Mouse (Mus musculus): ENCODE results near the gene Gm21983. TPM values are rescaled to one million over a fixed set of nuclear protein-coding genes. Genes with fewer than 3 reads are reported as not detected.
A peak's percentile ranks its signal among the peaks of the same experiment; 100 is the strongest.

Gene Gm21983
- total RNA-seq (2021): not detected
- long read RNA-seq: 0 reads

GRCm38 (mm10) chr7:27180837-27181695, at the start of gene Gm21983, which contains the start of gene Mia:
Gene Gm21983, minus strand, starts transcription at chr7:27181086.
Gene Mia, minus strand, starts transcription at chr7:27181157.
- no peak for DNase-seq (ENCODE audit: low spot score in 2 of 2)

DNA sequence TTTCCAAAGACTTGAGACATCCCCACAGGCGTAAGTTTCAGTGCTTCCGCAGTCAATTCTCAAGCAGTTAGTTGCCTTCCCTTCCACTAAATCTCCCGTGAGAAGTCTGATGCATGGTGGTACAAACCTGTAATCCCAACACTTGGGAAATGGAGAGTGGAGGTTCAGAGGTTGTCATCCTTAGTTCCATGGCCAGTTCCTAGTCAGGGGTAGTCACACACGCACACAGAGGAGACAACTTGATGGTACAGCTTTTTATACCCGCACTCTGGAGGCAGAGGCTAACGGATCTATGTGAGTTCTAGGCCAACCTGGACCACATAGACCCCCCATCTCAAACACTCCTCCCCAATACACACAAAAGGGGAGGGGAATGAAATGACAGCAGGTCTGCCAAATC, 48.0 kb upstream of the Gm21983 start:
- no peak for DNase-seq (ENCODE audit: low spot score in 2 of 2)

DNA sequence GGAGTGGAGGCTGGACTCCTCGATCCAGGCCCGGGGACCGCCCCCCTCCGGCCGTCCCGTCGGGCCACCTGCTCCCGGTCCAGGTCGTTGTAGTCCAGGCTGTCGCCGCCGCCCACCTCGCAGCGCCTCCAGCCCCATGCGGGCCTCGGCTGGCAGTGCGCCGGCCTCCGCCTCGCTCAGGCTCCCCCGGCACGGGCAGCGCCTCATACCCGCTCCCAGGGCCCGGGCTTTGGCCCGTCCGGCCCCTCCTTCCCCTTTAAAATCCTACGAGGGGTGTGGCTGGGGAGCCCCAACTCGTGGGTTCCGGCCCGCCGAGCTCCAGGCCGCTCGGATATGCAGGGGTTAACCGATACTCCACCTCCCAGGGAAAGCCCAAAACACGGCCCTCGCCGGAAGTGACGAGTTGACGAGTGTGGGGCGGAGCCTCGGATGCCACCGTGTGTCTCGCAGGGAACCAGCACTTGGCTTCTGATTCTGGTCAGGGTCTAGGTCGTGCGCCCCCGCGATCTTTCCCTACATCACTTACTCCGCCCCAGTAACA, 47.5 kb upstream of the Gm21983 start, which contains the start of gene Itpkc:
Gene Itpkc (minus strand): TSS at position 381 of the 541 bp plus-strand sequence.
- DNase-seq (ENCODE audit: low spot score in 2 of 2): peak; percentile 87 to 93

DNA sequence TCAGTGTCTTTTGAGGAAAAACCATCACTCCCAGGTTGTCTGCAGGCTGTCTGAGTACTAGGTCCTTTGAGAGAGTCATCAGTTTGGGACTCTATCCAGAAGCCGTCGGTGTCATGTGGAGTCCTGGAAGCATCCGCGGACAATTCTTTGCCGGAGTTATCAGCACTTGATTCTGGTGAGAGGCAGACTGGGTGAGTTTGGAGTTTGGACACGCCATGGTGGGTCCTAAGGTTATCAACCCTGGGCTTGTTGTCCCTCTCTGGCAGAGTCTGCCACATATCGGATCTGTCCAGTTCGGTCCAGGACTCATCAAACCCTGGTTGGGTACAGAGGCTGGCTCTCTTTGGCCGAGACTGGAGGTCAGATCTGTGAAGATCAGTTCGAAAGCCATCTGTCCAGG, 46.8 kb upstream of the Gm21983 start:
- no peak for DNase-seq (ENCODE audit: low spot score in 2 of 2)

DNA sequence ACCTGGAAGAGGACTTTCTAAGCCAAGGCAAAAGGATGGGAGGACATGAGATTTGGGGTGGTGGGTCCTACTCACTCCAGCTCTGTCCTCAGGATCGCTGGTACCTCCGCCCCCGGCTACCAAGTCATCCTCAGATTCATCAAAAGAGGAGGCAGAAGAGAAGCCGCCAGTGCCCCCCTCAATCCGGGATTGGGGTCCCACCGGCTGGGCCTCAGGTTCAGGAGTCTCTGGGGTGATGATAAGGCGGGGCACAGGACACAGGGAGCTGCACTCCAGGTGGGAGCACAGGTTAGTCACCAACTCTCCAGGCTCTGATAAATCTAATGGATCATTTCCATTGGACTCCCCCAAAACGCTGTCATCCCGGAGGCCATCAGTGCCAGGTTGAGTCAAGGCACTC, 46.4 kb upstream of the Gm21983 start:
- no peak for DNase-seq (ENCODE audit: low spot score in 2 of 2)

DNA sequence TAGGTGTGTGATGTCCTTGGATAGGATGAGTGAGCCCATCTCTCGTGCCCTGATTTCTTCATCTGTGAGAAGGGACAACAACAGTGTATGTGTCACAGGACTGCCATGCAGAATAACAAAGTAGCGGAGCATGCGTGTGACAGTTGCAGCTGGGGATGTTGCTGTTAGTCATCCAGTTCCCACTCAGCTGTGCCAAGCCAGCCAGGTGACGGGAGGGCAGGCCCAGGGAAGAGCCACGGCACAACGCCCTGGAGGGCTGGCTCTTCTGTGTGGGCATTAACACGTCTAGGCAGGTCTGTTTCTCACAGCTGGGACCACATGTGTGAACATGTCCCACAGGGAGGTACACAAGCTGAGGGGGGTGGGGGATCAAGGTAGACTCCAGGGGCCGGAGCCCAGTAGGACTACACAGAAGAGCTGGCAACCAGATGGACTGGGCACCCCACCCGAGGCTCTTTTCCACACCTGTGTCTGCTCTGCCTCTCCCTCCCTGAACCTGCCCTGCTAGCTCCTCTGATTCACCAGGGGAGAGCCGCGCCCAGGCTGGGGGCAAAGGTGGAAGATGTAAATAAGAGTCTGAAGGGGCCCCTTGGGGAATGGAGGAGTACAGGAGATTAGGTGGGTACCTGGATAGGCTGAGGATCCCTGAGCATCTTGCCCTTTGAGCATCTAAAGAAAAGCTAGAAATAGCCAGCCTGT, 44.1 kb upstream of the Gm21983 start:
- DNase-seq (ENCODE audit: low spot score in 2 of 2): peak in 1 of 2 experiments; percentile 38

GRCm38 (mm10) chr7:27222538-27222937, 41.7 kb upstream of the Gm21983 start:
- no peak for DNase-seq (ENCODE audit: low spot score in 2 of 2)

- no peak for DNase-seq (ENCODE audit: low spot score in 2 of 2)
Measured at GRCm38 (mm10) chr7:27221939-27222338, 41.1 kb upstream of the Gm21983 start.

GRCm38 (mm10) chr7:27219937-27220336, 39.1 kb upstream of the Gm21983 start:
- DNase-seq (ENCODE audit: low spot score in 2 of 2): no peak

DNA sequence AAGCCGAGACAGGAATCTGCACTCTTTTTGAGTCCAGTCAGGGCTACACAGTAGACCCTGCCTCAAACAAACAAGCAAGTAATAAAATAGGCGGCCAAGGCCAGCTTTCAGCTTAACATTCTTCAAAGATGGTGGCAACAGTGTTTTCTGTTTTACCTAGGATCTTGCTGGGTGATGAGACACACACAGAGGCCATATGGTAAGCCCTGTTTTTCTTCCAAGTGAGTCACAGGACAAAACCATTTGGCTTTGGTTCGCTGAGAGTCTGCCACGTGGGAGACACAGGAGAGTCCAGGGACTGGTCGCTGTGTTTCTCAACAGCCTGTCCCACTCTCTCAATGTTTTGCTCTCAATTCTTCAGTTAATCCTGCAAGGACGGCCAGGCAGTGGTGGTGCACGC, 37.7 kb upstream of the Gm21983 start:
- DNase-seq (ENCODE audit: low spot score in 2 of 2): peak in 1 of 2 experiments; percentile 63

GRCm38 (mm10) chr7:27212626-27213025, 31.7 kb upstream of the Gm21983 start:
- DNase-seq (ENCODE audit: low spot score in 2 of 2): no peak

GRCm38 (mm10) chr7:27203730-27204449, 23.0 kb upstream of the Gm21983 start:
- DNase-seq (ENCODE audit: low spot score in 2 of 2): no peak

- DNase-seq (ENCODE audit: low spot score in 2 of 2): no peak
Measured at GRCm38 (mm10) chr7:27198779-27199178, 17.9 kb upstream of the Gm21983 start.

- no peak for DNase-seq (ENCODE audit: low spot score in 2 of 2)
Measured at GRCm38 (mm10) chr7:27198355-27198754, 17.5 kb upstream of the Gm21983 start.

DNA sequence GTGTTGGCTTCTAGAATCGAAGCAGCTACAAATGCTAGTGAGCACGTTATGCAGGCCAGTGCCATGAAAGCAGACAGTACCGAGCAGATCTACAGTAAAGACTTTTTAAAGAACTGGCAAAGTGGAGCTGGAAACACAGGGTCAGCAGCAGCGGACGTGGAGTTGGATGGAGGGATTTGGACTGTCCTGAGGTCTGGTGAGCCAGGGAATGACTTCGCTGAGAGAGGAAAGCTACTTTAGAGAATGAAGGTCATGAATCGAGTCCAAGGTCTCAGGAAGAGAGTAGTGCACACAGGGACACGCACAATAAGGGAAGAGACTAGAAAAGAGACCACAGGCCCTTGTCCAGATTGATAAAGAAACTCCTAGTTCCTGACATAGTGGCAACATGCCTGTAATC, 16.7 kb upstream of the Gm21983 start:
- no peak for DNase-seq (ENCODE audit: low spot score in 2 of 2)

DNA sequence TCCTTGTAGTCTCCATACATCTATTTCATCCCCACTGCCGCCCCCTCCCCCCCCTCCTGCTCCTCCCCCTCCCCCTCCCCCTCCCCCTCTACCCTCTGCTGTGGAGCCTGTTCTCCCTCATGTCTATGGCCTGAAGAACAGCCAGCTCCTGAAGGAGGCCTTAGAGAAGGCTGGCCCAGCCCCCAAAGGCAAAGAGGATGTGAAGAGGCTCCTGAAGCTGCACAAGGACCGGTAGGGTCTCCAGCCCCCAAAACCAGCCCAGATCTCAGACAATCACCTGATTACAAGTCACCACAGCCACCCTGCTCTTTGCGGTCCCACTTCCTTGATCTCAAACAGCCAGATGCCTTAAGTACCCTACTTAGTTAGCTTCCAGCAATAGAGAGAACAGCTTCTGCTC, 16.2 kb upstream of the Gm21983 start:
- no peak for DNase-seq (ENCODE audit: low spot score in 2 of 2)

DNA sequence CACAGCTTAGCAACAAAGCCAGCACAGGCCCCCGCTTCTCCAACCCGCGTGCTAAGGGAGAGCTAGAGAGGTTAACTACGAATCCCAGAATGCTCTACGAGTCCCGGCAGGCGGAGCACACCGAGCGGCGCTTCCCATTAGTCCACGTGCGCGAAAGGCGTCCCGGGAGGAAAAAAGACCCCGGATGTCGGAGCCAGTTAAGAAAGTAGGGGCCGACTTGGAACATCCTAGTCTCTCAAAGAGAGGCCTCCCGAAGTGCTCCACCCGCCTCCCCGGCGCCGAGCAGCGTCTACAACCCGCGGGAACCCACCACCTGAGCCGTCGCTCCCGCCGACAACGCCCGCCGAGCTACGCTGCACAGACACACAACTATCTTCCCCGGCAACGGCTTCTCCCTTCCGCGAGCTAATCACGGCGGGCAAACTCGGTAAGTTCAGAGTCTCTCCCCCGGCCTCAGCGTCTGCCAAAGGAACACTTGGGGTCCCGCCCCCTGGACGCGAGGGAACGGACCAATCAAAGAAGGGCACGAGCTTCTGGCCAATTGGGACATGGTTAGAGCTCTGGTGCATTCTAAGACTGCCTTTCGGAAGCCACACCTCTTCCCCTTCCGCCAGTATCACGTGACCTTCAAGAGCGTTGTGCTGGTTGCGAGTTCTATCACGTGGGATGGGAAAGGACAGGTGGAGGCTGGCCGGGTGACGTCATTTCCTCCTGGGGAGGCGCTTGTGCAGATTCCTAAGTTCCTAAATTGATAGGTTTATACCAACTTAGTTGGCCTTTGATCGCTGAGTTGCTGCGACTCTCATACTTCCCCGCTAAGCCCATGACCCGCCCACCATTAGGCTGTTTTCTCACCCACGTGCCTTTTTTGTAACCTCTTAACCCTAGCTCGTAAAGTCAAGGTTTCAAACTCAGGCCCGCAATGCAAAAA, 15.1 kb upstream of the Gm21983 start, which contains the start of the genes BC024978 and Snrpa:
Gene BC024978 (plus strand): TSS at position 101 of the 931 bp plus-strand sequence.
Gene Snrpa (minus strand): TSS at position 591 of the 931 bp plus-strand sequence.
- DNase-seq (ENCODE audit: low spot score in 2 of 2): peak; percentile 98 to 99

DNA sequence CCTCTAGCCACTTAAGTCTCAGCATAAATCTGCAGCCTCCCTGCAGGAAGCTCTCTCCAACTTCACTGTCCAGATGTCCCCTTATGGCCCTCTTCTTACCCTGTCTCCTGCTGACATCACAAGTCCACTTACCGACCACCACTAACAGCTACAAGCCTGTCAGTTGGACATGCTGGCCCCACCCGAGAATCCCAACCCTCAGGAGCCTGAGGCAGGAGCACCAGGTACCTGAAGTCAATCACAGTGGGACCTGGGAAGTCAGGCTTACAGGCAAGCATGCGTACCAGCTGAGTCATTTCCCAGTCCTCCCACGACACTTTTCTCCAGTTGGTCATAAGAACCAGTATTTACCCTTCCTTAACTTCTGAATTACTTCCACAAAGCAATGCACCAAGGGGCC, 12.8 kb upstream of the Gm21983 start:
- no peak for DNase-seq (ENCODE audit: low spot score in 2 of 2)

DNA sequence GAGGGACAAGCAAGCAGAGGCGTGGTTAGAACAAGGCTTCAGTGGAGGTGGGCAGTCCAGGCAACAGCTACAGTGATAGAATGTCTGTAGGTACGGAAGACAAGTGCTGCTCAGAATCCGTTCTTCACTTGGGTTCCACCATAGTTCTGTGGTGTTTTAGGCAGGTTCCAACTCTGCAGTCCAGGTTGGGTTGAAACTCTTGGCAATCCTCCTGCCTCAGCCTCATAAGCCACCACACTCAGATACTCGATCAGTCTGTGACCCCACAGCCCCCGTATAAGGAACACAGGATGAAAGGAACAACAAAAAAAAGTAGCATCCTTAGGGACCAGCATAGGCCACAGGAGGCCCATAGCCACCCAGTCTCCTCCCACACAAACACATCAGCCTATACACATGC, 11.5 kb upstream of the Gm21983 start:
- DNase-seq (ENCODE audit: low spot score in 2 of 2): no peak
